Mouse (Mus musculus): ENCODE results near the gene Efcab3. TPM values are rescaled to one million over a fixed set of nuclear protein-coding genes. Genes with fewer than 3 reads are reported as not detected.

Efcab3 gene
- 0.16 TPM in 1 of 2 replicates, not detected in the other for polyA plus RNA-seq (2012; rRNA removed)
- 0.15 TPM in 1 of 2 replicates, not detected in the other for polyA plus RNA-seq (2014; fragmentation: Nextera tagmentation; extraction: Ambion mirVana)

DNA sequence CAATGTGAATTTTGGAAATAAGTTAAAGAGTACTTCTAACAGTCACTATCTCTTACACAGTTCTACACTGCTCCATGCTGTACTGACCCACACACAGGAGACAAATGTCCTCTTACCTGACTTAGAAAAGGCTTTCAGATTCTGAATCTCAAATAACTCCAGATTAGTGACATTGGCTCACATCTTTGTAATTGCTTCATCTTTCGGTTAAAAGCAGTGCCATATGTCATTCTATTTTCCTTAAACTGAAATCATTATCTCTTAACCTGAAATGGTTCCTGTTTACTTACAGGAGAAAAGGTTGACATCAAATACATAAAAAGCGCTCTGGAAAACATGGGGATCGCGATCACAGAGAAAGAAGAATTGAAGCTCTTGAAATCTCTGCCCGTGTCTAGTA, at the start of gene Efcab3:
Gene Efcab3, plus strand, starts transcription at position 301 of the 400 bp plus-strand sequence.
- no peak within 1 kb of the TSS for H3K4me3 ChIP-seq (replicated peaks; ENCODE audit: low read length)
- no peaks in the 10 kb centered on the region for H3K4me1 ChIP-seq (ENCODE audit: control insufficient read depth, insufficient read depth, low read length)
- ATAC-seq (ENCODE audit: low FRiP score, low read depth) (no peak), DNase-seq (ENCODE audit: low spot score) (no peak)
- no peaks in the 10 kb centered on the region for H3K9me3 ChIP-seq (ENCODE audit: control insufficient read depth, low read length)
- 88% methylated on average over 5 of the region's 5 CpGs for WGBS
- H3K36me3 ChIP-seq (ENCODE audit: control insufficient read depth, insufficient read depth, low read length): no peaks in the 10 kb centered on the region
- no peak within 1 kb of the TSS for H3K27ac ChIP-seq (replicated peaks; ENCODE audit: low read depth, low read length)
- H3K4me2 ChIP-seq (replicated peaks; ENCODE audit: low read depth, low read length, severe bottlenecking): no peak within 1 kb of the TSS
- no peak within 1 kb of the TSS for H3K9ac ChIP-seq (ENCODE audit: low read depth, low read length, severe bottlenecking)
- H3K27me3 ChIP-seq (ENCODE audit: control insufficient read depth, insufficient read depth, low read length): no peaks in the 10 kb centered on the region
- TF ChIP-seq POLR2A (IDR thresholded peaks at IDR 0.05; ENCODE audit: borderline replicate concordance, extremely low read depth, insufficient read depth, insufficient read length): no peak

DNA sequence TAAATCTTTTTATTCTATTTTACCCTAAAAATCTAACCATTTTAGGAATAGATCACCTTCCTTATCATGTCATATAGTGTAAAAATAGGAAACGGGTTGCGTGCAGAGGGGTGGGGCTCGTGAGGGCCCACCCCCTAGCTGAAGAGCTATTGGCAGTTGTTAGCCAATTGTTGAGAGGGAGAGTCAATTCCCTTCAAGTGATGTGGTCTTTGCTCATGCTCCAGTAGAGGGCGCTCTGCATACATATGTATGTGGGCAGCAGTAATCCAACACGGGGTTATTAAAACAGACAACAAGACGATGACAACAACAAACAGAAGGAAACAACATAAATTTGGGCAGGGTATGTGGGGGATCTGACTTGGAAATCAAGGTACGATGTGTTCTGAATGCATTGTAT, 42.3 kb upstream of the Efcab3 start:
- TF ChIP-seq POLR2A (IDR thresholded peaks at IDR 0.05; ENCODE audit: borderline replicate concordance, extremely low read depth, insufficient read depth, insufficient read length): no peak
- Histone ChIP-seq H3K9ac (ENCODE audit: low read depth, low read length, severe bottlenecking) (no peak overlapping the region), H3K4me1 (ENCODE audit: control insufficient read depth, insufficient read depth, low read length) (no peaks in the 10 kb centered on the region), H3K4me2 (replicated peaks; ENCODE audit: low read depth, low read length, severe bottlenecking) (no peak overlapping the region), H3K9me3 (ENCODE audit: control insufficient read depth, low read length) (no peaks in the 10 kb centered on the region), H3K4me3 (replicated peaks; ENCODE audit: low read length) (no peak overlapping the region), H3K27me3 (ENCODE audit: control insufficient read depth, insufficient read depth, low read length) (no peaks in the 10 kb centered on the region), H3K36me3 (ENCODE audit: control insufficient read depth, insufficient read depth, low read length) (no peaks in the 10 kb centered on the region), H3K27ac (replicated peaks; ENCODE audit: low read depth, low read length) (no peak overlapping the region)
- ATAC-seq (ENCODE audit: low FRiP score, low read depth) (no peak), DNase-seq (ENCODE audit: low spot score) (no peak)
- 66% methylated on average over 7 of the region's 7 CpGs for WGBS

DNA sequence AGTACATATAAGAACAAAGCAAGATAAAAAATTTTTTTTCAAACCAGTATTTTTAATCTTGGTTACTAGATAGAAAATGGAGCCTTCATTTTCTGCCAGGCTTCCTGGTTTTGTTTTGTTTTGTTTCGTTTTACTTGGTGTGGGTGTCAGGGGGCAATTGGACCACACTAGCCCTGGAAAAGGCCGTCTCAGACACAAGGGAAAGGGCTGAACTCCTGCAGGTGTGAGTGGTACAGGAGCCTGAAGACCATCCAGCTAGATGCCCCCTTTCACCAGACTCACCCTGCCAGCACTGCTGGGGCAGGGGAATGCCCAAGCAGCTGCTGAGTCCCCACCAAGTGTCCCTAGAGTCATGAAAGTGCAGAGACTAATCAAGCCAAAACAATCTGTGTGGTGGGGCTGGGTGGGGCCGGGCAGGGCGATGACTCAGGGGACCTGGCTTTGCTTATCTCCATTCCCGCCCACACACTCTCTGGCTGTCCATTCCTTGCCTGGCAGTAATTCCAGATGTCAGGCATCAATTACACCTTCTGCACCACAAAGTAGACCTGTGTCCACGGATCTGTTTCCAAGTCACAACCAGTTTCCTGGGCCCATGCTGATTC, 34.5 kb upstream of the Efcab3 start:
- Histone ChIP-seq H3K9me3 (ENCODE audit: control insufficient read depth, low read length) (no peaks in the 10 kb centered on the region), H3K27me3 (ENCODE audit: control insufficient read depth, insufficient read depth, low read length) (no peaks in the 10 kb centered on the region), H3K36me3 (ENCODE audit: control insufficient read depth, insufficient read depth, low read length) (no peaks in the 10 kb centered on the region), H3K4me2 (replicated peaks; ENCODE audit: low read depth, low read length, severe bottlenecking) (no peak overlapping the region), H3K4me1 (ENCODE audit: control insufficient read depth, insufficient read depth, low read length) (no peaks in the 10 kb centered on the region), H3K9ac (ENCODE audit: low read depth, low read length, severe bottlenecking) (no peak overlapping the region), H3K27ac (replicated peaks; ENCODE audit: low read depth, low read length) (no peak overlapping the region), H3K4me3 (replicated peaks; ENCODE audit: low read length) (no peak overlapping the region)
- TF ChIP-seq POLR2A (IDR thresholded peaks at IDR 0.05; ENCODE audit: borderline replicate concordance, extremely low read depth, insufficient read depth, insufficient read length): no peak
- ATAC-seq (ENCODE audit: low FRiP score, low read depth) (no peak), DNase-seq (ENCODE audit: low spot score) (no peak)
- WGBS: 35% methylated on average over 6 of the region's 6 CpGs

DNA sequence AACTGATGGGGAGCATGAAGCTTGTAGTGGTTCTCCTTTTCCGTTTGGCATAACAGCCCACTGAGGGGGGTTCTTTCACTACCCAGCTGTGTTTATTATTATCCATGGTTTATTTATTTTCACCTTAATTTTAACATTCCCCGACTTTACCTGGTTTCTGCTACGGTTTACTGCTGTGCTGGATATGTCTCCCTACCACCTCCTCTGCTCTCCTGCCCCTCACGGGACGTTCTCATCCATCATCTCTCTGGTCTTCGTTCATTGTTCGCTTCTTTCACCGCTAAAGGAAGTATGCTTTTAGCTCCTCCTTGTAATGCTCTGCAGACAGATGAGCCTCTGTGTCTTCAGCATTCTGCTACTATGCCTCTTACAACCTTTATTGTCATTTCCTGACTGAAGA, 33.9 kb upstream of the Efcab3 start:
- ATAC-seq (ENCODE audit: low FRiP score, low read depth) (no peak), DNase-seq (ENCODE audit: low spot score) (no peak)
- H3K4me1 ChIP-seq (ENCODE audit: control insufficient read depth, insufficient read depth, low read length): no peaks in the 10 kb centered on the region
- no peak overlapping the region for H3K27ac ChIP-seq (replicated peaks; ENCODE audit: low read depth, low read length)
- H3K4me2 ChIP-seq (replicated peaks; ENCODE audit: low read depth, low read length, severe bottlenecking): no peak overlapping the region
- H3K36me3 ChIP-seq (ENCODE audit: control insufficient read depth, insufficient read depth, low read length): no peaks in the 10 kb centered on the region
- no peak overlapping the region for H3K4me3 ChIP-seq (replicated peaks; ENCODE audit: low read length)
- H3K9ac ChIP-seq (ENCODE audit: low read depth, low read length, severe bottlenecking): no peak overlapping the region
- 74% methylated on average over 8 of the region's 8 CpGs for WGBS
- no peak for TF ChIP-seq POLR2A (IDR thresholded peaks at IDR 0.05; ENCODE audit: borderline replicate concordance, extremely low read depth, insufficient read depth, insufficient read length)
- no peaks in the 10 kb centered on the region for H3K9me3 ChIP-seq (ENCODE audit: control insufficient read depth, low read length)
- no peaks in the 10 kb centered on the region for H3K27me3 ChIP-seq (ENCODE audit: control insufficient read depth, insufficient read depth, low read length)

DNA sequence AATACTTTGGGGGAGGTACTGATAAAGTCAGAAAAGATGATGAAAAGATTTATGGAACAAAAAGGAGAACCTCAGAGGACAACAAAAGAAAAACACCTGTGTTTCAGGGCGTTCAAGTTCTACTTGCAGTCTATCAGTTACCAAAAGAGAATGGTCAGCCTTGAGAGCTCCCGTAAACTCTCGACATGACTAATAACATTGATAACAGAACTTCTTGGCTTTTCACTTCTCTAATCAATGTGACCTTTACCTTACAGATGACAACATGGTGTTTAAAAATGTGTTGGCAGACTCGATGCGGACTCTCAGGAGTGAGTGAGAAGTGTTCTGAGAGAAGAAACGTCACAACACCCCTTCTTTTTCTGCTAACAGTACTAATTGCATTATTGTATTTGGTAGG, 33.2 kb upstream of the Efcab3 start:
- 83% methylated on average over 6 of the region's 6 CpGs for WGBS
- DNase-seq (ENCODE audit: low spot score) (no peak), ATAC-seq (ENCODE audit: low FRiP score, low read depth) (no peak)
- H3K27me3 ChIP-seq (ENCODE audit: control insufficient read depth, insufficient read depth, low read length): no peaks in the 10 kb centered on the region
- no peak overlapping the region for H3K4me2 ChIP-seq (replicated peaks; ENCODE audit: low read depth, low read length, severe bottlenecking)
- H3K4me1 ChIP-seq (ENCODE audit: control insufficient read depth, insufficient read depth, low read length): no peaks in the 10 kb centered on the region
- H3K9ac ChIP-seq (ENCODE audit: low read depth, low read length, severe bottlenecking): no peak overlapping the region
- H3K36me3 ChIP-seq (ENCODE audit: control insufficient read depth, insufficient read depth, low read length): no peaks in the 10 kb centered on the region
- H3K9me3 ChIP-seq (ENCODE audit: control insufficient read depth, low read length): no peaks in the 10 kb centered on the region
- H3K4me3 ChIP-seq (replicated peaks; ENCODE audit: low read length): no peak overlapping the region
- TF ChIP-seq POLR2A (IDR thresholded peaks at IDR 0.05; ENCODE audit: borderline replicate concordance, extremely low read depth, insufficient read depth, insufficient read length): no peak
- no peak overlapping the region for H3K27ac ChIP-seq (replicated peaks; ENCODE audit: low read depth, low read length)

All from limb, embryonic 14.5 days (tissue).